Mouse (Mus musculus): ENCODE measurements at regions not wholly inside any gene's neighbourhood (a gene's known extent, or its start where the extent isn't known, plus 50 kb on each side); places are given as distances from the start of the nearest gene placed in this dataset.

DNA sequence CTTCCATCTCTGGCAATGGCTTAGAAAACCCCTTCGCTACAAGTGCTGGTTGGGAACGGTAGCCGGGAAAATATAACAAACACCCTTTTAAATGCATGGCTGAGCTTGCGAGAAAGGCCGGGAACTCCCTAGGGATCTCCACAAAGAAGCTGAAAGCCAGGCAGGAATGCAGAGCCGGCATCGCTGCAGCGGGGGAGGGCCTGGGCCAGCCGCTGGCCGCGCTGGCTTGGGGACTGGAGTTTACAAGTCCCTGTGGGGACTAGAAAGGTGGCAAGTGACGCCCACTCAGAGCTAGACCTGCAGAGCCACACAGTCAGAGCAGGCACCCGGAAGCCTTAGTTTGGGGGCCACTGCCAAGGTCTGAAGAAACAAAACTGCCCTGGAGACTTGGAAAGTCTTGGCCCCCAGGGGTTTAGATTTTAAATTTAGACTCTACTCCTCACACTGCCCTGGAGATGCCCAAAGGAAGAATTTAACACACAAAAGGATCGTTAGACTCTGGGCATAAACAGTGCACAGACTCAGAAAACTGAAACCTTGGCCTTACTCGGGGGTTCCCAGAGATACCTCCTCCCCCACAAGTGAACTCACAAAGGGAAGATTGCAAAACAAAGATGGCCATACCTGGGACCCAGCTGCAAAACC lies 59.4 kb downstream of the 1700001O22Rik start:
- DNase-seq: peak; percentile 67

DNA sequence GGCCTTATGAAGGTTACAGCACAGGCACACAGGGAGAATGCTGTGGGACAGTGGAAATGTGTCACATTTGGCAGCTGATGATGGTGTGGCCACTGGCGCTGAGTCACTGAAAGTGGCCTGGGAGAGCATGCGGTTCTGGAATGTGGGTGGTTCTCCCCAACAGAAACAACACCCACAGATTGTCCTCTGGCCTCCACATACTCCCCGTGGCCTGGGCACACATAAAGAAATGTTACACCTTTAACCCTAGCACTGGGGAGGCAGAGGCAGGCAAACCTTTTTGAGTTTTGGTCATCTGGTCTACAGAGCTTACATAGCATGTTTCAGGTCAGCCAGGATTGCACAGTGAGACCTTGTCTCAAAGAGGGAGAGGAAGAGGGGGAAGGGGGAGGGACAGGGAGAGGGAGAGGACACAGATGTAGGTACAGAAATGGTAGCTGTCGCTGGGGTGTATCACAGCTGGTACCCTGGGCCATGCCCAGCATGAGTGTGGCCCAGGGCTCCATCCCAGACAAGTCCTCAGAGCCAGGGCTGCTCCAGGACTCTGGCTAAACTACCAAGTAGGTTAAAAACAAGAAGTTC lies 60.1 kb downstream of the 1700001O22Rik start:
- DNase-seq: peak; percentile 44

DNA sequence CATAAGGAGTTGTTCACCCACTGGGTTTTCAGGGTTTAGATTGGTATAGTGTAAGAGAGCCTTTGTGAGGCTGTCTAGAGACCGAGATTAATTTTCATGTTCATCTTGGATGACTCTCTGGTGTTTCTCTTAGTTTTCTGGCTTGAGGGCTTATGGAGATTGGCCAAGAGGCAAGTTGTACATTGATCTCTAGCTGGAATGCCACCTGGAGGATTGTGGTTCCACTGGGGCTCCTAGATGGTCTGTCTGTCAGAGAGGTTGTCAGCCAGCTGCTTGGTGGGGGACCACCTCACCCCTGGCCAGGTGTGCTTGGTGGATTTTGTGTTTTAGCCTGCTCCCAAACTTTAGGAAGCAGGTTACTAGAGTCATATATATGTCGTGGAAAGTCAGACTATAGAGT lies 62.0 kb downstream of the 1700001O22Rik start:
- peak; percentile 39 for DNase-seq

DNA sequence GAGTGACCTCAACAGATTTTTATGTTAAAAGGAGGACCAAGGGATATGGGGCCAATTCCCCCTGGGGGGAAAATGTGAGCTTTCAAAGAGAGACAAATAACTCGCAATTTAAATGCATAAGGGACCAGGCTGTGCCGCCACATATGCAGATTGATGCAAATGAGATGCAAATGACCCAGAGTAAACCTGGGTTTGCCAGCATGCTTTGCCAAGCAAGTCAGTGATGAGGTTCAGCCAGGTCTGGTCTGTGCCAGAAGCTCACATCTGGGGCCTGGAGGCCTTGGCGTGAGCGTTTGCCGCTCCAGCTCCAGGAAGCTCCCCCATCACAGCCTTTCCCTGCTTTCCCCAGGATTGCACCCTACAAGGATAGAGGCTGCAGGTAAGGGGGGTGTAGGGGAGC lies 65.7 kb downstream of the 1700001O22Rik start:
- DNase-seq: peak; percentile 50

DNA sequence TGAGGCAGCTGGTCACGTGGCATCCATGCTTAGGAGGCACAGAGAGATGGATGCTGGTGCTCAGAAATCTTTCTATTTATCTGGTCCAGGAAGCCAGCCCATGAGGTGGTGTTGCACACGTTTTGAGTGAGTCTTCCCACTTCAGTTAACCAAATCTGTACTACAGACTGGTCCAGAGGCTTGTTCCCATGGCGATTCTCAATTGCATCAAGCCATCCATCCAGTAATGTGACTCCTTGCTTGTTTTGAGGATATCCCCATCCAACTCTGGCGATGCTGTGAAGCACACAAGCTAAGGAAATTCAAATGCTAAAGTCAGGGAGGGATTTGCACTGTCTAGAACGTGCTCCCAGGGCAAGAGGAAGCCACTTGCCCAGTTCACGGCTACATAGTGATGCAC lies 66.8 kb downstream of the 1700001O22Rik start:
- DNase-seq: no peak

DNA sequence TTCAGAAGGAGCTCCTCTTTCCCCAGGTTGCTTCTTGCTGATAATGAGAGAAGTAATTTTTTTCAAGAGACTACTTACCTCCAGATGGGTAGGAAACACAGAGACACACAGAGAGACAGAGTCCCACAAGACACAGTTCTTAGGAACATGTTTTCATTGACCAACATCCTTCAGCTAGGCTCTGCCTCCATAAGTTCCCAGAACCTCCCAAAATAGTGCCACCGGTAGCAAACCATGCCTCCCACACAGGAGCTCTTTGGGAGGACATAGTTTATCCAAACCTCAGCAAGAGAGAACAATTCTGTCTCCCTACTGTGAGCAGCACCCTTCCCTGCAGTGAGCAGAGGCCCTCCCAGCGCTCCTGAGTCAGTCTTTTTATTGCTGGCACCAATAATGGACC lies 67.2 kb downstream of the 1700001O22Rik start:
- DNase-seq: no peak

DNA sequence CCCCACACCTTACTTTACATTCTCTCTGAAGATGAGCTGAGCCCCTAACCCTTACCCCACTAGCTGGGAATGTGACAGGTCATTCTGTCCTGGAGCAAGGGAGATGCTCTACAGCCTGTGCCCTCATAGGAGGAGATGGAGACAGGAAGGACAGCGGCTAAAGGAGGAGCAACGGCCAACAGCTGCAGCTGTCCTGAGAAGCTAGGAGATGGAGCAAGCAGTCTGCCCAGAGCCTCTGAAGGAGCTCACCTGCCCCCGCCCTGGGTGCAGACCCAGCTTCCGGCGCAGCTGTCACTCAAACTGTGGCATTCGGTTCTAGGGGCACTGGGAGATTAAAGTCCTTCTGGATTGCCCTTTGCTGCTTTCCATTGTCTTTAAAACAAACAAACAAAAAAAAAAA lies 69.6 kb downstream of the 1700001O22Rik start:
- no peak for DNase-seq

DNA sequence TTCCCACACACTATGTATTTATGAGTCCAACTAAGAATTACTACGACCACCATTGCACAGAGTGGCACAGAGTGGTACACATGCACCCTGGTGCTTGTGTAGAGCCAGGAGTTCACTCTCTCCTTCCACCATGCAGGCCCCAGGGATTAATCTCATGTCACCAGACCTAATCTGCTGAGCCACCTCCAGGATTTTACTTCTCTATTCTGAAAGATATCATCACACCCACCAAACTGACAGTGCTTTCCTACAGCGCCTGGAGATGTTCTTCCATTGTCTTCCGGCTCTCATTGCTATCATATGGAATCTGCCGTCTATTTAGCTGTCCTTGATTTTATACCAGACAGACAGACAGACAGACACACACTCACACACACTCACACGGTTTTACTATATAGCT lies 71.6 kb downstream of the 1700001O22Rik start:
- no peak for DNase-seq

DNA sequence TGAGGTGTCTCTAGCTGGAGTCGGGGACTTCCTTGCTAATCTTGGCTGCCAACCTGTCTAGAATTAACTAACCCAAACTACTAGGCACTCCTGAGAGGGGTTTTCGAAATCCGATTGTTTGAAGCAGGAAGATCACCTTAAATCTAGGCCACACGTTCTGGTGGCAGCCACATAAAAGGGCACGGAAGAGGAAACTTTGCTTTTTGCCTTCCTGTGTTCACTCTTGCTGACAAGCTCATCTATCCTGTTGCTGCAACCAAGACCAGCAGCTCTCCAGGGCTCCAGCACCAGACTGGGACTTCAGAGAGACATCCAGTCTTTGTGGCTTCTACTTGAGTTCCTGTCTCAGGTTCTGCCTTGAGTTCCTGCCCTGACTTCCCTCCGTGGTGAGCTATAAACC lies 75.5 kb downstream of the 1700001O22Rik start:
- no peak for DNase-seq

DNA sequence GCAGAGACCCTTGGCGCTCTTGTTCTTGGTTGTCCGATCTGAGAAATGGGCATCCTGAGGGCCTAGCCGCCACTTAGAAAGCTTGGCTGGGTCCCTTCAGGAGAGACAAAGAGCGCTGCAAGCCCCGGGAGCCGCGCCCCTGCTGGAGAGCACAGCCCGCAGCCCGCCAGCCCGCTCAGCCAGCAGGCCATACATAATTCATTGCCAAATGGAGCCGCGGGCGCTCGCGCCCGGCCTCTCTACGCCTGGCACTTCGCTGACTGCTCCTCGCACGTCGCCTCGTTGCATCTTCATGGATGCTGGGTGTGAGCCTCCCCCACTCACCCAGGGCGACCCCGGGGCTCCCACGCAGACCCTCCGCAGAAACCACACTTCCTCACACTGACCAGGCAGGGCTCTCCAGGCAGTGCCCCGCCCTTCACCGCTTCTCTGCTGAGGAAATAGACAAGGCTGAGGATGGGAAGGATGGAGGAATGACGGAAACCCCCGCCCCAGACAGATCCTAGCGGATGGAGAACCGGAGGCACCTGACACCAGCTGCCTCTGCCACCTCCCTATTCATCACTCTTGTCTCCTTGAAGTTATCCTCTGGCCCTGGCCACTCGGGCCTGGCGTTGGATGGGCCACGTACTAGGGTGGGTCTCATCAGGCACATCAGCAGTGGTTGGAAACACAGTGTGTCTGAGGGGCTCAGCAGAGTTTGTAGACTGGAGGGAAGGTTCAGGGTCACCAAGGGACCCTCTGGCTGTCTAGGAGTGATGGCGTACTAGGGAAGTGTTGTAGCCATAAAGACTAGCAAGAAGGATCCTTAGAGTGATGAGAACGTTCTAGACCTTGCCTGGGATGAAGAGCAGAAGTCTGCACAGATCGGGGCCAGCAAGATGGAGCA lies 77.6 kb downstream of the 1700001O22Rik start:
- peak; percentile 68 for DNase-seq

DNA sequence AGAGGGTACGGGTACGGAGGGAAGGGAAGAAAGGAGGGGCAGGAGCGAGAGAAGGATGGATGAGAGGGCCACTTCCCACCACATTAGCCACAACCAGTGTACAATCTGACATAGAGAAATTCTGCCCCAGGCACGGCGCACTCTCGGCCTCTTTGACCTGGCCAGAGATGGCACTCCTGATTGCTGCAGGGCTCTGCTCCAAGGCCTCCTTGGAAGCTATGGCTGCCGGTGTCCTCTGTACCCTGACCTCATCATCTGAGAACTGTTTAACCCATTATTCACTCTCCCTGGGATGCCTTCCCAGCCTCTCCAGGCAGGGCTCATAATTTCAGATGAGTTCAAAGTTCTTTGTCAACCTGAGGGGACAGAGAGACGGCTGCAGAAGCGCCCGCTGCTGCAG lies 78.3 kb downstream of the 1700001O22Rik start:
- peak; percentile 75 for DNase-seq

DNA sequence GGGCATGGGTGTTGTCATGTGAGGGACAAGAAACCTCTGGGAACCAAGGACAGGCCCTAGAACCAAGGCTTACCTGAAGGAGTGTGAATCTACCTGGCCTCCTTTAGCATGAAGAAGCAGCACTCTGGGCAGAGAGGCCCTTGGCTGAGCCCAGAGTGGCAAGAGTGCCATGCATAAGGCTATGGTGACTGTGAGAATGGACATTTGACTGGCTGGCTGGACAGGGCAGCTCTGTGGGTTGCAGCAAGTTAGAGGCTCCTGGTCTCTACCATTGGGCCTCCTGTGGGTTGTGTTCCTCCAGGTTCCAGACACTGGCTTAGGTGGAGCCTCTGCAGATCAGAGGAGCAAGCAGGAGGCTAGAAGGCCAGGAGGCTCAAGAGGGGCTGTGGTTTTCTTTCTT lies 78.9 kb downstream of the 1700001O22Rik start:
- DNase-seq: peak; percentile 23

DNA sequence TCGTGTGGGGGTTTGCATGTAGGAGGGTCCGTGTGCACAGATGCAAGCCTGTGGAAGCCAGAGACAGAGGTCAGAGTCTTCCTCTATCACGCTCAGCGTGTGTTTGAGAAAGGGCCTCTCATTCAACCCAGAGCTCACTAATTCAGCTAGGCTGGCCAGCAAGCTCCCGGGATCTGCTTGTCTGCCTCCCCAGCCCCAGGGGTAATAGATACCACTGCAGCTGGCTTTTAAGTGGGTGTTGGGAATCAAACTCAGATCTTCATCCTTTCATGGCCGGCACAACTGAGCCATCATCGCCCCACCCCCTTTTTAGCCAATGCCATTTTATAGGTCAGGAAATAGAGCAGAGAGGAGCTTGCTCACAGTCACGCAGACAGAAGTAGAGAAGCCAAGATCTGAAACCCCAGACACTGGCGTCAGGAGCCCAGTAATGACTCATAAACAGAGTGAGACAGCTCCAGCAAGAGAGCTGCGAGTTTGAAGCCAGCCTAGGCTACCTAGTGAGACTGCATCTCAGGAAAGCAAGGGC lies 80.3 kb downstream of the 1700001O22Rik start:
- DNase-seq: peak; percentile 39

DNA sequence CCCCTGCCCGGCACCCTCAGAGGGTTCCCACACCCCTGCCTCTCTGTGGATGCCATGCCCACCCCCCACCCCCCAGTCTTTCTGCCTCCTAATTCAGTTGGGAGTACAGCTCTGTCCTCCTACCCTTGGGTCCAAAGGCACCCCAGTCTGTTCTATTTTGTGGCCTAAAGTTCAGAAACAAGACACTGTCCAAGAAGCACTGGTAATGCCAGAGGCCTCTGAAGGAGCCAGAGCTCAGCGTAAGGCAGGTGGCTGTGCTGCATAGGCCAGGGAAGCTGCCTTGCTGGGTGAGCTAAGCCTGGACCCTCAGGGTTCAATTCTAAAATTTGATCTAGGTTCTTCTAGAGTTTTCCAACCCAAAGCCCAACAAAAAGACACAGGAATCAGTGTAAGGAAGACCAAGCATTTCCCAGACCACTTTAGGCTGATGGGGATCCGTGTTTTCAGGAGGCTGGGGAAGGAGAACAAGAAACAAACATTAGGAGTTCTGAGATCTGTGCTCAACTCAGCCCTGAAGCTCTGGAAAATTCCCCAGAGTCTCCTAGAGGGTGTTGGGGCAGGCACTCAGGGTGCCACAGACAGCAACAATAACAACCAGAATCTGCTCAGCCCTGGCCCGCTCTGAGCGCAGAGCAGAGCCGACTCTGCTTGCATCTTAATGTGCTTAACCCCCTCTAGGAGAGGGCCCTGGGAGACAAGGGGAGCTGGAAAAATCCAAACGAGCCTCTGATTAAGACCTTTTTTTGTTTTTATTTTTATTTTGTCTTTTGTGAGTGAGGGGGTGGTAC lies 81.0 kb downstream of the 1700001O22Rik start:
- peak; percentile 33 for DNase-seq

DNA sequence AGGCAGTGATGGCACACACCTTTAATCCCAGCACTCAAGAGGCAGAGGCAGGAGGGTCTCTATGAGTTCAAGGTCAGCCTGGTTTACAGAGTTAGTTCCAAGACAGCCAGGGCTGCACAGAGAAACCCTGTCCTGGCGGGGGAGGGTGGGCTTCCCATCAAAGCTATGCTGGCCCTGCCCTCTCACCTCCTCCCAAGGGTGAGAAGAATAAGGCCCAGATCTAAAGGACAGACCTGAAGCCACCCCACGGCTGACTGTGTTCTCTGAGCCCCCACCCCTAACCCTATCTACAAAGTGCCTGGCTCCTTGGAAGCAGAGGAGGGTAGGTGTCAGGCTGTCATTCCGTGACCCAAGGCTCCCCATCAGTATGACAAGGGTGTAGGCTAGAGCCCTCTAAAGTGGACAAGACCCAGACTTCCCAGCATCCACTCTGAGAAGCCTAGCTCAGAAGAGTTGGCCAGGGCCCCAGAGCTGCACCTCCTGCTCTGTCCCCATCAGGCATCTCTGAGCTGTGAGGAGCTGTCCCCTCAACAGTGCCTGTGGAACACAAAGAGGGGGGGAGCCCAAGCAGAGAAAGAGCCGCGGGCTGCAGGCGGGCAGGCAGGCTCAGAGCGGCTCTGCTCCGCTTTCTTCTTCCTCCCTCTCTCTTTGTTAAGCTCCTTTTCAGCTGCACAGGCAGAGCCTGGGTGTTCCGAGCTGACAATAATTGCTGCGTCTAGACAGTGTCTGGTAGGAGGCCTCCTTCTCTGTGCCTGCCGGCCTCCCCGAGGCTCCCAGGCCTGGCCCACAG lies 81.8 kb downstream of the 1700001O22Rik start:
- DNase-seq: peak; percentile 63

DNA sequence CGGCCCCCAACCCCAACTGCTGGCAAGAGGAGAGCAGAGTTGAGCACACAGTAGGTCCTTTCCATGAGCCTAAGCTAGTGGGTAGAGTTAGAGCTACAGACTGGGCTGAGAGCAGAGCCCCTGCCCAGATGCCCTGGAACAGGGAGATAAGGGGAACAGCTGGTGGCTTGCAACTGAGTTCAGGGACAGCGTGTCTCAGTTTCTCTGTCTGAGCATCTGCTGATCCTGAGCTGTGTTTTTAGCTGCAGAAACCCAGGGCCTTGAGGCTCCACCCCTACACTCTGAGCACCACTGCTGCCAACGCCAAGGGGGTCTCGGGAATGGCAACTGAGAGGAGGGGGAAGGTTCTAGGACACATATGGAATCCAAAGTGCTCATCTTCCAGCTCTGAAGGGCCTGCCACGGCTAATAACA lies 82.4 kb downstream of the 1700001O22Rik start:
- DNase-seq: no peak

DNA sequence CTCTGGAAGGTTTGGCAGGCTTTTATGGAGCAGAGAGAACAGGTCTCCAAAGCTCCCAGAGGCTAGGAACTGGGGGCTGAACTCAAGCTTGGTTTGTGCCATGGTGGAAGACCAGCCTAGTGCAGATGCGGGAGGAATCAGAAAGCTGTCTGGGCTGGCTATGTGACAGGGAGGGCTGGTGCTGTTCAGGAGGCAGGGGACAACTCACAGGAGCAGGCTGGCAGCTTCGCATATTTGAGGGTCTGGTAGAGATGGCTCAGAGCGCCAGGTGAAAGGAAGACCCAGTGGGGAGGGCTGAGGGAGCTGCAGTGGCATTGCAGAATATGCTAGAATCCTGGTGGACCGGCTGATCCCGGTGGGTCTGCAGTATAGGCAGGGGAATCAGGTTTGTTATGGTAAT lies 83.2 kb downstream of the 1700001O22Rik start:
- no peak for DNase-seq

DNA sequence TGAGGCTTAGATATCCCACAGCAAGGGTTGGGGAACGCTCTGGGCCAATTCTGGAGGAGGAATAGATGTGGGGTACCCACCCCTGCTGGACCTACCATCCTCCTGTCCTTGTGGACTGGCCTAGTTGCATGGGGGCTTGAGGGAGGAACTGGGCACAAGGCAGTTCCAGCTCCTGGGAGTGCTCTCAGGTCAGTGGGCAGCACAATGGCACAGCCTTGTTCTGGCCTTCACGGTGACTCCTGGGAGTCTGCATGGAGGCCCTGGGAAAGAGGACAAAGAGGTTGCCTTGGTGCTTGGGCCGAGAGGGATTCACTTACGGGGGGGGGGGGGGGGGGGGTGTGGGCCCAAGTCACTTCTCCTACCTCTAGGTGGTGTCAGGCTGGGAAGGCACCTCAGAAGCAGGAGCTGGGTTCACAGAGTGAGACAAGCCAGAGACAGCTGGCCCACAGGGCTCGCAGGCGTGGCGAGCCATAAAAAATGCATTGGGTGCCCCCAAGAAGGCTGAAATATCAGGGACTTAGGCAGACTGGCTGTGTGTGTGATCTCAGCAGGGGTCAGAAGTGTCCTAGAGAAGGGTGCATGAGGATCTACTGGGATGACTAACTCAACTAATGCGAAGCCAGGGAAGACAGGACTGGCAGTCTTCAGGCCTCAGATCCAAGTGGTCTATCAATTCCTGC lies 83.7 kb downstream of the 1700001O22Rik start:
- DNase-seq: peak; percentile 60

DNA sequence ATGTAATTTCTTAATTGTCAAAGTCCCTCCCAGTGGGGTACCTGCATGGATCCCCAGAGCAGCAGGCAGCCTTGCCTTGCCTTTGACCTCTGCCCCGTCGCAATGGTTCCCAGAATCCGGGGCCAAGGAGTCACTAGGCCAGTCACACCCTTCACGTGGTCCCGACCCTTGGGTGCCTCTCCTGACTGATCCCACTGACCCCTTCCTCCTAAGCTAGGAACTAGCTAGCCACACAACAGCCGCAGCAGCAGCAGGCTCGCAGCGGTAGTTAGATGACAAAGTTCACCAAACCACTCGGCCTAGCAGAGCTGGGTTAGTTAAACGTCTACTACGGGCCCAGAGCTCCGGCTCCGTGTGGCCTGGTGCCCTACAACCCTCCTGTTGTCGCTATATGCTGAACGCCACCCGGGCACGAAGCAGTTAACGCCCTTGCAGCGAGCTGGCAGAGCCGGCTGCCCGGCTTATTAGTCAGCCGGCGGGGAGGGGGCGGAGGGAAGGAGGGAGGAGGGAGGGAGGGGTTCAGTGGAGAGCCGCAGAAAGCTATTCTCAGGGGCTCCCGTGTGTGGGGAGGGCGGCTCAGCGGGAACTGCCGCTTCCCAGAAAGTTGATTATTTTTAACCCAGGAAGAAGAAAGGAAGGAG lies 84.6 kb downstream of the 1700001O22Rik start:
- peak; percentile 90 for DNase-seq

DNA sequence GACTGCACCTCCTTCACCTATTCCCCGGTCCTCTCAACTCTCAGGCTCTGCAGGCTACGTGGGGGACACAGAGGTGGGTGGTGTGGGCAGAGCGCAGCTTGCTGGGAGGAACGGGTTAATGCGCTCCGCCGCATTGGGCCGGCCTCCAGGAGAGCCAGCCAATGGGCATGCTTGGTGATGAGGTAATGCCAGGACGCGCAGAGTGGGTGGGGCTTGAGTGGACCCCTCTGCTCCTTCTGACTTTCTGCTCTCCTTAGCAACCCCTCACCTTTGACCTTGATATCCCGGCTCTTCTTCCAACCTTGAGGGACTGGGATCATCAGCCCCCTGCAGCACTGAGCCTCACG lies 85.2 kb downstream of the 1700001O22Rik start:
- DNase-seq: peak; percentile 92

Measured in kidney, adult 18-20 months (tissue).